Mouse (Mus musculus): ENCODE results near the gene Rbbp8nl.

GRCm38 (mm10) chr2:180303468-180303867, 13.8 kb upstream of the Rbbp8nl start:
- TF ChIP-seq CTCF (IDR thresholded peaks at IDR 0.05; ENCODE audit: control insufficient read depth, insufficient read depth, low read length) (no peak), POLR2A (IDR thresholded peaks at IDR 0.05; ENCODE audit: borderline replicate concordance, control insufficient read depth, low read depth, low read length) (no peak)

Measured in bone marrow, adult 2 months (tissue).